Mouse (Mus musculus): ENCODE measurements around the gene Kcnk6. TPM values are rescaled to one million over a fixed set of nuclear protein-coding genes. Genes with fewer than 3 reads are reported as not detected.

Gene Kcnk6
- polyA plus RNA-seq, 1 experiment from 2014 or later, result 3.0 TPM

- Histone ChIP-seq H3K4me1 (replicated peaks; ENCODE audit: control insufficient read depth, insufficient read depth) (no peaks in the 10 kb centered on the region), H3K9ac (ENCODE audit: low read length) (no peak overlapping the region), H3K4me3 (ENCODE audit: low read depth, low read length) (no peak overlapping the region), H3K36me3 (ENCODE audit: control insufficient read depth, insufficient read depth, low read length) (no peaks in the 10 kb centered on the region), H3K27ac (replicated peaks) (peak overlapping the region; percentile 50), H3K4me2 (replicated peaks; ENCODE audit: low read depth) (no peak overlapping the region), H3K27me3 (ENCODE audit: control insufficient read depth, insufficient read depth, low read length) (no peaks in the 10 kb centered on the region), H3K9me3 (ENCODE audit: control insufficient read depth, low read length) (no peaks in the 10 kb centered on the region)
- DNase-seq (ENCODE audit: low spot score) (no peak), ATAC-seq (ENCODE audit: low FRiP score, low TSS enrichment) (peak; percentile 60)
- WGBS, result 61% methylated on average over 3 of the region's 3 CpGs
- TF ChIP-seq CTCF (IDR thresholded peaks at IDR 0.05; ENCODE audit: low read depth), result no peak
- TF ChIP-seq EP300 (optimal IDR thresholded peaks at IDR 0.05), result no peak
These were observed 31.5 kb upstream of the Kcnk6 start for GRCm38 (mm10) chr7:29263831-29264230.

- no peak overlapping the region for H3K9ac ChIP-seq (ENCODE audit: low read length)
- H3K36me3 ChIP-seq (ENCODE audit: control insufficient read depth, insufficient read depth, low read length), result no peaks in the 10 kb centered on the region; the same call in 1 of the 2 replicates
- H3K4me3 ChIP-seq (ENCODE audit: low read depth, low read length), result no peak overlapping the region
- no peaks in the 10 kb centered on the region for H3K9me3 ChIP-seq (ENCODE audit: control insufficient read depth, low read length)
- no peak for TF ChIP-seq EP300 (optimal IDR thresholded peaks at IDR 0.05)
- no peak for TF ChIP-seq CTCF (IDR thresholded peaks at IDR 0.05; ENCODE audit: low read depth)
- no peaks in the 10 kb centered on the region for H3K27me3 ChIP-seq (ENCODE audit: control insufficient read depth, insufficient read depth, low read length)
- H3K4me1 ChIP-seq (replicated peaks; ENCODE audit: control insufficient read depth, insufficient read depth), result no peaks in the 10 kb centered on the region
- 60% methylated on average over 6 of the region's 6 CpGs for WGBS
- H3K27ac ChIP-seq (replicated peaks), result peak overlapping the region; percentile 40
- no peak for ATAC-seq (ENCODE audit: low FRiP score, low TSS enrichment)
- H3K4me2 ChIP-seq (replicated peaks; ENCODE audit: low read depth), result no peak overlapping the region
- DNase-seq (ENCODE audit: low spot score), result no peak
These were observed 29.8 kb upstream of the Kcnk6 start for GRCm38 (mm10) chr7:29262151-29262550.

- ATAC-seq (ENCODE audit: low FRiP score, low TSS enrichment), result no peak
- Histone ChIP-seq H3K4me3 (ENCODE audit: low read depth, low read length) (no peak overlapping the region), H3K9me3 (ENCODE audit: control insufficient read depth, low read length) (no peaks in the 10 kb centered on the region), H3K9ac (ENCODE audit: low read length) (no peak overlapping the region), H3K36me3 (ENCODE audit: control insufficient read depth, insufficient read depth, low read length) (no peaks in the 10 kb centered on the region; the same call in 1 of the 2 replicates), H3K27ac (replicated peaks) (no peak overlapping the region), H3K4me2 (replicated peaks; ENCODE audit: low read depth) (no peak overlapping the region), H3K27me3 (ENCODE audit: control insufficient read depth, insufficient read depth, low read length) (no peaks in the 10 kb centered on the region), H3K4me1 (replicated peaks; ENCODE audit: control insufficient read depth, insufficient read depth) (no peaks in the 10 kb centered on the region)
- no peak for DNase-seq (ENCODE audit: low spot score)
- TF ChIP-seq EP300 (optimal IDR thresholded peaks at IDR 0.05) (no peak), CTCF (IDR thresholded peaks at IDR 0.05; ENCODE audit: low read depth) (no peak)
- 78% methylated on average over 10 of the region's 10 CpGs for WGBS
These were observed 27.7 kb upstream of the Kcnk6 start for GRCm38 (mm10) chr7:29259781-29260730.

GRCm38 (mm10) chr7:29257368-29257767, 25.1 kb upstream of the Kcnk6 start:
- 64% methylated on average over 1 of the region's 1 CpGs for WGBS

GRCm38 (mm10) chr7:29255875-29256274, 23.6 kb upstream of the Kcnk6 start:
- Histone ChIP-seq H3K4me1 (replicated peaks; ENCODE audit: control insufficient read depth, insufficient read depth) (no peaks in the 10 kb centered on the region), H3K27me3 (ENCODE audit: control insufficient read depth, insufficient read depth, low read length) (no peaks in the 10 kb centered on the region), H3K9ac (ENCODE audit: low read length) (no peak overlapping the region), H3K4me3 (ENCODE audit: low read depth, low read length) (no peak overlapping the region), H3K36me3 (ENCODE audit: control insufficient read depth, insufficient read depth, low read length) (no peaks in the 10 kb centered on the region; the same call in 1 of the 2 replicates), H3K9me3 (ENCODE audit: control insufficient read depth, low read length) (no peaks in the 10 kb centered on the region), H3K27ac (replicated peaks) (no peak overlapping the region), H3K4me2 (replicated peaks; ENCODE audit: low read depth) (no peak overlapping the region)
- 67% methylated on average over 4 of the region's 4 CpGs for WGBS
- TF ChIP-seq CTCF (IDR thresholded peaks at IDR 0.05; ENCODE audit: low read depth), result no peak
- ATAC-seq (ENCODE audit: low FRiP score, low TSS enrichment), result no peak
- DNase-seq (ENCODE audit: low spot score), result no peak

More at GRCm38 (mm10) chr7:29257368-29257767, 25.1 kb upstream of the Kcnk6 start:
- no peak overlapping the region for H3K4me3 ChIP-seq (ENCODE audit: low read depth, low read length)
- peak overlapping the region; percentile 30 for H3K27ac ChIP-seq (replicated peaks)
- DNase-seq (ENCODE audit: low spot score) (no peak), ATAC-seq (ENCODE audit: low FRiP score, low TSS enrichment) (no peak; the same call in 1 of the 2 replicates)
- H3K4me1 ChIP-seq (replicated peaks; ENCODE audit: control insufficient read depth, insufficient read depth), result no peaks in the 10 kb centered on the region
- H3K9me3 ChIP-seq (ENCODE audit: control insufficient read depth, low read length), result no peaks in the 10 kb centered on the region
- no peak overlapping the region for H3K4me2 ChIP-seq (replicated peaks; ENCODE audit: low read depth)
- no peak for TF ChIP-seq CTCF (IDR thresholded peaks at IDR 0.05; ENCODE audit: low read depth)
- TF ChIP-seq EP300 (optimal IDR thresholded peaks at IDR 0.05), result no peak
- H3K9ac ChIP-seq (ENCODE audit: low read length), result 0 out of 2 replicates have a peak overlapping the region, but pooled peaks have one; percentile 1
- no peaks in the 10 kb centered on the region; the same call in 1 of the 2 replicates for H3K36me3 ChIP-seq (ENCODE audit: control insufficient read depth, insufficient read depth, low read length)
- H3K27me3 ChIP-seq (ENCODE audit: control insufficient read depth, insufficient read depth, low read length), result no peaks in the 10 kb centered on the region

GRCm38 (mm10) chr7:29253842-29254241, 21.5 kb upstream of the Kcnk6 start:
- no peak overlapping the region for H3K4me2 ChIP-seq (replicated peaks; ENCODE audit: low read depth)
- H3K9ac ChIP-seq (ENCODE audit: low read length), result no peak overlapping the region
- 31% methylated on average over 5 of the region's 5 CpGs for WGBS
- H3K27ac ChIP-seq (replicated peaks), result peak overlapping the region; percentile 74
- DNase-seq (ENCODE audit: low spot score), result peak; percentile 61
- H3K4me3 ChIP-seq (ENCODE audit: low read depth, low read length), result no peak overlapping the region
- ATAC-seq (ENCODE audit: low FRiP score, low TSS enrichment), result peak; percentile 66
- no peak for TF ChIP-seq EP300 (optimal IDR thresholded peaks at IDR 0.05)
- no peak for TF ChIP-seq CTCF (IDR thresholded peaks at IDR 0.05; ENCODE audit: low read depth)
- H3K9me3 ChIP-seq (ENCODE audit: control insufficient read depth, low read length), result no peaks in the 10 kb centered on the region
- H3K4me1 ChIP-seq (replicated peaks; ENCODE audit: control insufficient read depth, insufficient read depth), result no peaks in the 10 kb centered on the region
- no peaks in the 10 kb centered on the region for H3K27me3 ChIP-seq (ENCODE audit: control insufficient read depth, insufficient read depth, low read length)
- no peaks in the 10 kb centered on the region; the same call in 1 of the 2 replicates for H3K36me3 ChIP-seq (ENCODE audit: control insufficient read depth, insufficient read depth, low read length)
